Mouse (Mus musculus): Measurements from ENCODE around the gene Kank2. TPM values are rescaled to one million over a fixed set of nuclear protein-coding genes. Genes with fewer than 3 reads are reported as not detected.

Gene Kank2
- polyA plus RNA-seq, 1 experiment from 2014 or later = 19.9 TPM

DNA sequence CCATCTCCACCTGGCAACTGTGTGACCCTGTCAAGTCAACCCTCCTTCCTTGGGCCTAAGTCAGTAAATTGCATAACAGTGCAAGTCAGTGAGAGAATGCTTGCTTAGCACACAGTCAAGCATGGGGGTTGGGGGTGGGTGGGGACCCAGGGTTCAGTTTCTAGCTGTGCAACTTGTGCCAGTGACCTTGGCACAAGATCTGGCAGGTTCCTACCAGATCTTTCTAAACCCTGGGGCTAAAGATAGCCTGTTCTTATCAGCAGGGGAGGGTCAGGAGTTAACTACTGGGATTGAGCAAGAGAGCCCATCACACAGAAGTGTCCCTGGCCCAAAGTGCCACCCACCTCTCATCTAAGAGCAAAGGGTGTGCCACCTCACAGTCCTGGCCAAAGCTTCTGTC, 36.4 kb downstream of the Kank2 start:
- Histone ChIP-seq H3K4me2 (peak overlapping the region; percentile 4; the same call in 1 of the 2 replicates), H3K4me1 (replicated peaks) (peaks cover 37% of the 10 kb centered on the region), H3K36me3 (peaks cover 17% of the 10 kb centered on the region), H3K27ac (ENCODE audit: poor library complexity, severe bottlenecking) (peak overlapping the region; percentile 41), H3K9ac (no peak overlapping the region), H3K9me3 (replicated peaks) (no peaks in the 10 kb centered on the region), H3K27me3 (replicated peaks) (no peaks in the 10 kb centered on the region), H3K4me3 (no peak overlapping the region)
- ATAC-seq (ENCODE audit: insufficient number of reproducible peaks, low FRiP score) = no peak

- no peaks in the 10 kb centered on the region for H3K27me3 ChIP-seq (replicated peaks)
- peak within 1 kb of the TSS; percentile 77 for H3K4me2 ChIP-seq
- WGBS = under 1% methylated on average over 54 of the region's 54 CpGs
- peak within 1 kb of the TSS; percentile 89 for H3K4me3 ChIP-seq
- H3K36me3 ChIP-seq = peaks cover 22% of the 10 kb centered on the region
- peak within 1 kb of the TSS; percentile 78 for H3K9ac ChIP-seq
- ATAC-seq (ENCODE audit: insufficient number of reproducible peaks, low FRiP score) = peak; percentile 91
- H3K27ac ChIP-seq (ENCODE audit: poor library complexity, severe bottlenecking) = peak within 1 kb of the TSS; percentile 49
- peaks cover 37% of the 10 kb centered on the region for H3K4me1 ChIP-seq (replicated peaks)
- H3K9me3 ChIP-seq (replicated peaks) = no peaks in the 10 kb centered on the region
Observed at GRCm38 (mm10) chr9:21760155-21761088, 38.1 kb downstream of the Kank2 start, which contains the start of gene Spc24. Spc24 (minus strand) TSS chr9:21760303.

- no peaks in the 10 kb centered on the region for H3K27me3 ChIP-seq (replicated peaks)
- H3K4me1 ChIP-seq (replicated peaks) = peaks cover 40% of the 10 kb centered on the region
- under 1% methylated on average over 20 of the region's 20 CpGs for WGBS
- no peak for ATAC-seq (ENCODE audit: insufficient number of reproducible peaks, low FRiP score)
- no peak overlapping the region for H3K27ac ChIP-seq (ENCODE audit: poor library complexity, severe bottlenecking)
- H3K4me3 ChIP-seq = peak overlapping the region; percentile 89
- H3K9me3 ChIP-seq (replicated peaks) = no peaks in the 10 kb centered on the region
- peak overlapping the region; percentile 78 for H3K9ac ChIP-seq
- peak overlapping the region; percentile 77 for H3K4me2 ChIP-seq
- peaks cover 22% of the 10 kb centered on the region for H3K36me3 ChIP-seq
Observed at GRCm38 (mm10) chr9:21759718-21760117, 38.8 kb downstream of the Kank2 start.

- H3K27me3 ChIP-seq (replicated peaks) = no peaks in the 10 kb centered on the region
- 59% methylated on average over 14 of the region's 14 CpGs for WGBS
- ATAC-seq (ENCODE audit: insufficient number of reproducible peaks, low FRiP score) = no peak
- peak overlapping the region; percentile 77 for H3K4me2 ChIP-seq
- H3K9me3 ChIP-seq (replicated peaks) = no peaks in the 10 kb centered on the region
- H3K36me3 ChIP-seq = peaks cover 22% of the 10 kb centered on the region
- peak overlapping the region; percentile 78 for H3K9ac ChIP-seq
- H3K4me1 ChIP-seq (replicated peaks) = peaks cover 45% of the 10 kb centered on the region
- H3K27ac ChIP-seq (ENCODE audit: poor library complexity, severe bottlenecking) = no peak overlapping the region
- peak overlapping the region; percentile 89 for H3K4me3 ChIP-seq
Observed at GRCm38 (mm10) chr9:21758576-21759529, 39.7 kb downstream of the Kank2 start.

DNA sequence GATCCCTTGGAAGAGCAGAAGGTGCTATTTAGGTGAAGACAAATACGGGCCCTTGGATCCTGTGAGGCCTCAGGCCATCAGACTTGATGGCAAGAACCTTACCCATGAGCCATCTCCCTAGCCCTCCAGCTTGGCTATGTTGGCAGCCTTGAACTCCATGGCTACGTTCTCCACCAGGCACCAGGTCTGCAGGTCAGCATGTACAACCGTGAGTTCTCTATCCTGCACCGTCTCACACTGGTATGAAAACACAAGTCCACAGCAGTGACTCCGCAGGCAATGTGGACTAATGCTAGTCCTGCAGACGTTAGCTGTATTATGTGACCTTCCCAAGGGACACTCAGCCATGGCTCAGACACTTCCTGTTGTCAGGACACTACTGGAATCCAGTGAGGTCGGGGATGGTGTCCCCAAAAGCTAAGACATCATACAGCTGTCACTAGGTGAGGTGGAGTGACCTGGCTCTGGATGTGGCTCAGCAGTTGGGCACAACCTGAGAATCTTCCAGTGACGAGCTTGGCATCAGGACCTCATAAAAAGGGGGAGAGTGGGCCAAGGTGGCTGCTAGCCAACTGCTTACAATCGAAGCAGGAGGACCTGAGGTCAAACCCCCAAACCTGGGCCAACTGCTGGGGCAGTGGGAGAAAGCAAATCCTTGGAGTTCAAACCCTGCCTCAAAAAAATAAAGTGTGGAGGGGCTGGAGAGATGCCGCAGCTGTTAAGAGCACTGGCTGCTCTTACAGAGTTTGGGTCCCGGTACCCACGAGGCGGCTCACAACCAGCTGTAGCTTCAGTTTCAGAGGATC, 43.8 kb downstream of the Kank2 start:
- no peaks in the 10 kb centered on the region for H3K9me3 ChIP-seq (replicated peaks)
- 0 out of 2 replicates have a peak overlapping the region, but pooled peaks have one; percentile 28 for H3K27ac ChIP-seq (ENCODE audit: poor library complexity, severe bottlenecking)
- 76% methylated on average over 13 of the region's 13 CpGs for WGBS
- ATAC-seq (ENCODE audit: insufficient number of reproducible peaks, low FRiP score) = no peak
- H3K4me1 ChIP-seq (replicated peaks) = peaks cover 57% of the 10 kb centered on the region
- 0 out of 2 replicates have a peak overlapping the region, but pooled peaks have one; percentile 10 for H3K9ac ChIP-seq
- no peak overlapping the region for H3K4me3 ChIP-seq
- peaks cover 26% of the 10 kb centered on the region for H3K36me3 ChIP-seq
- H3K4me2 ChIP-seq = no peak overlapping the region
- no peaks in the 10 kb centered on the region for H3K27me3 ChIP-seq (replicated peaks)

DNA sequence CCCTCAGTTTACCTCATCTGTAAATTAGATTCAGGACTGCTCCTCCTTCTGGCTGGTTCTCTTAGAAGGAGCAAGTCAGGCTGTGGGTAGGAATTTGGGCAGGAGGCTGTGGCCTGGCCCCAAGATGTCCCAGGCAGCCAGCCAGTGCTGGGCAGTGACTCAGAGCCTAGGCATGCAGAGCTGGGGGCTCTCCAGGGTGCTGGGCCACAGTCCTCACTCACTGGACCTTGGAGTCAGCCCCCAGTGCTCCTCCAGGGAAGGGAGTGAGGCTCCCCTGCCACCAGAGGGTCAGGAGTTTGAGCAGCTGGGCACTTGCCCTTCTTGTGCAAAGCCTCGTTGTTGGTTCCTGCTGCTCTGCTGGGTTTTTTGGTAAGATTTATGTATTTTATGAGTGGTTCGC, 44.5 kb downstream of the Kank2 start:
- H3K4me1 ChIP-seq (replicated peaks) = peaks cover 52% of the 10 kb centered on the region
- H3K4me3 ChIP-seq = no peak overlapping the region
- H3K27me3 ChIP-seq (replicated peaks) = no peaks in the 10 kb centered on the region
- 0 out of 2 replicates have a peak overlapping the region, but pooled peaks have one; percentile 12 for H3K4me2 ChIP-seq
- no peaks in the 10 kb centered on the region for H3K9me3 ChIP-seq (replicated peaks)
- H3K36me3 ChIP-seq = peaks cover 33% of the 10 kb centered on the region
- H3K27ac ChIP-seq (ENCODE audit: poor library complexity, severe bottlenecking) = 0 out of 2 replicates have a peak overlapping the region, but pooled peaks have one; percentile 28
- ATAC-seq (ENCODE audit: insufficient number of reproducible peaks, low FRiP score) = peak; percentile 66
- H3K9ac ChIP-seq = 0 out of 2 replicates have a peak overlapping the region, but pooled peaks have one; percentile 10
- 76% methylated on average over 2 of the region's 2 CpGs for WGBS

DNA sequence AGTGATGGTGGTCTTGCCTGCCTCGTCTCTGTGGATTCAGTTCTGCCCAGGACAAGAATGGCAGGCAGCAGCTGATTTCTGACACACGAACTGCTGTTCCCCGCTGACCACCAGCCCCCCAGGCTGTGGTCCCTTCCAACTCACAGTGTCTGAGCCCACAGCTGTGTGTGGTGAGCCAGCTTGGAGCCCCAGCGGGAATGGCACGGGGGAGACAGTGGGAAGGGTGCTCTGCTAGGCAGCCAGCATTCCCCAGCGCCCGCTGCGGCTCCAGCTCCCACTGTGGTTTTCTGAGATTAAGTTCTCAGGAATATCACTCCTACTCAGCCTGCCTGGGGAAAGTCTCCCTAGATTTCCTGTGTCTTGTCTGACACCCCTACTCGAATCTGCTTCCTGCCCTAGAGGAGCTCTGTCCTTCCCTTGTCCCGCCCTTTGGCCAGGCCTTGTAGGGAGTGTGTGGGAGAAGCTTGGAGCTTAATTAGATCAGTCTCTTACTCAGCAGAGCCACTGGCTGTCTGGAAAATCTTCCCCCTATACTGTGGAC, 46.2 kb downstream of the Kank2 start:
- Histone ChIP-seq H3K4me3 (no peak overlapping the region), H3K4me2 (no peak overlapping the region), H3K27ac (ENCODE audit: poor library complexity, severe bottlenecking) (peak overlapping the region; percentile 81), H3K9me3 (replicated peaks) (no peaks in the 10 kb centered on the region), H3K9ac (0 out of 2 replicates have a peak overlapping the region, but pooled peaks have one; percentile 38), H3K36me3 (peaks cover 38% of the 10 kb centered on the region), H3K27me3 (replicated peaks) (no peaks in the 10 kb centered on the region), H3K4me1 (replicated peaks) (peaks cover 62% of the 10 kb centered on the region)
- 24% methylated on average over 10 of the region's 10 CpGs for WGBS
- ATAC-seq (ENCODE audit: insufficient number of reproducible peaks, low FRiP score) = peak; percentile 4; the same call in 1 of the 2 replicates

GRCm38 (mm10) chr9:21751347-21751746, 47.2 kb downstream of the Kank2 start:
- Histone ChIP-seq H3K9me3 (replicated peaks) (no peaks in the 10 kb centered on the region), H3K9ac (no peak overlapping the region), H3K4me3 (no peak overlapping the region), H3K36me3 (peaks cover 38% of the 10 kb centered on the region), H3K27me3 (replicated peaks) (no peaks in the 10 kb centered on the region), H3K27ac (ENCODE audit: poor library complexity, severe bottlenecking) (no peak overlapping the region), H3K4me2 (no peak overlapping the region), H3K4me1 (replicated peaks) (peaks cover 67% of the 10 kb centered on the region)
- no peak for ATAC-seq (ENCODE audit: insufficient number of reproducible peaks, low FRiP score)
- WGBS = 54% methylated on average over 6 of the region's 6 CpGs

DNA sequence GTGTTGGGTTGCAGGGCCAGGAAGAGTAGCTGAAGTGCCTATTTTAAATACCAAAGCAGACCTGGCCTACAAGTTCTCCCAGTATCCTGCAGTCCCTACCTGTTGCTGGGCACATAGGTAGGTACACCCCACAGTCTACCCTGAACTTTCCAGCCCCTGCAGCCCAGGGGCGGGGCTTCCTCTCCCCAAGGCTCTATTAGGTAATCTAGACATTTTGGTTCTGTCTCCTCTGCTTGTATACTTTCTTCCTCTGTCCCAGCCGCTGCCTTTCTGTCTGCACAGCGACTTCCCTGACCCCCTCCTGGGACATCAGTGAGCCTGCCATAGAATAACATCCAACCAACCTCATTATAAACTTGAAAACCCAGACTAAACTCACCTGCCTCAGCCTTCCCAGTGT, 48.2 kb downstream of the Kank2 start:
- 75% methylated on average over 3 of the region's 3 CpGs for WGBS
- H3K4me2 ChIP-seq = no peak overlapping the region
- no peak for ATAC-seq (ENCODE audit: insufficient number of reproducible peaks, low FRiP score)
- H3K9me3 ChIP-seq (replicated peaks) = no peaks in the 10 kb centered on the region
- H3K27ac ChIP-seq (ENCODE audit: poor library complexity, severe bottlenecking) = no peak overlapping the region
- H3K4me1 ChIP-seq (replicated peaks) = peaks cover 67% of the 10 kb centered on the region
- no peak overlapping the region for H3K9ac ChIP-seq
- peaks cover 41% of the 10 kb centered on the region for H3K36me3 ChIP-seq
- no peak overlapping the region for H3K4me3 ChIP-seq
- no peaks in the 10 kb centered on the region for H3K27me3 ChIP-seq (replicated peaks)

Measured in heart, embryonic 12.5 days (tissue).